Mouse (Mus musculus) gastrocnemius, postnatal 14 days (tissue): ENCODE results near the gene Rpl19. TPM values are rescaled to one million over a fixed set of nuclear protein-coding genes. Genes with fewer than 3 reads are reported as not detected.
A peak's percentile ranks its signal among the peaks of the same experiment; 100 is the strongest.

Experiments used
- DNase-seq: peaks from one replicate; pipeline ENCODE4 v3.0.0; 2021; ENCODE audit warnings: mixed read lengths
- intact Hi-C: fragments of 180-260 bp; cut with DNase I; formaldehyde crosslinking; loops from one replicate; pipeline ENCODE4 v1.15.1; 2025; ENCODE audit warnings: low total_unique reads
- total RNA-seq, 2 experiments: library from RNA; stranded (reverse); gene quantifications; 2 replicates each; pipeline ENCODE4 v1.2.3; 2021

The Rpl19 gene
- total RNA-seq, 2 experiments from 2014 or later: 628 to 686 TPM

DNA sequence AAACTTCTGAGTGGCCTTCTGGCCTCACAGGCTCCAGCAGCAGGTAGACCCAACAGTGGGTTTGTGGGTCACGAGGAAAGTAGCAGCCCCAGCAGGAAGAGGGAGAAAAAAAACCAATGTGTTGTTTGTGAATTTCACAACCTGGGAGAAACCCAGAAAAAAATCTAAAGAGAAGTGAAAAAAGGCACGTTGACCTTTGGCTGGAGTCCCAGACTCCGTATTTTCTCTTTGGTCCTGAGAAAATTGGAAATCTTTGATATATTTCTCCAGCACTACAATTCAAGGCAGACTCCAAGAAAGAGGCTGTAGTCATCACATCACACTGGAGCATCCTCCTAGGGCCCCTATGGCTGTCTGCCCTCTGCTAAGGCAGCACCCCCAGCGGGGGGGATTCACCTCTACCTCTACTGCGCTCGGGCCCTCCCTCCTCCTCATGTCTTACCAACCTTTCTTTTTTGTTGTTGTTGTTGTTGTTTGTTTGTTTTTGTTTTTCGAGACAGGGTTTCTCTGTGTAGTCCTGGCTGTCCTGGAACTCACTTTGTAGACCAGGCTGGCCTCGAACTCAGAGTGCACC lies 29.0 kb upstream of the Rpl19 start:
- intact Hi-C loops: no loop called here
- DNase-seq: no peak

DNA sequence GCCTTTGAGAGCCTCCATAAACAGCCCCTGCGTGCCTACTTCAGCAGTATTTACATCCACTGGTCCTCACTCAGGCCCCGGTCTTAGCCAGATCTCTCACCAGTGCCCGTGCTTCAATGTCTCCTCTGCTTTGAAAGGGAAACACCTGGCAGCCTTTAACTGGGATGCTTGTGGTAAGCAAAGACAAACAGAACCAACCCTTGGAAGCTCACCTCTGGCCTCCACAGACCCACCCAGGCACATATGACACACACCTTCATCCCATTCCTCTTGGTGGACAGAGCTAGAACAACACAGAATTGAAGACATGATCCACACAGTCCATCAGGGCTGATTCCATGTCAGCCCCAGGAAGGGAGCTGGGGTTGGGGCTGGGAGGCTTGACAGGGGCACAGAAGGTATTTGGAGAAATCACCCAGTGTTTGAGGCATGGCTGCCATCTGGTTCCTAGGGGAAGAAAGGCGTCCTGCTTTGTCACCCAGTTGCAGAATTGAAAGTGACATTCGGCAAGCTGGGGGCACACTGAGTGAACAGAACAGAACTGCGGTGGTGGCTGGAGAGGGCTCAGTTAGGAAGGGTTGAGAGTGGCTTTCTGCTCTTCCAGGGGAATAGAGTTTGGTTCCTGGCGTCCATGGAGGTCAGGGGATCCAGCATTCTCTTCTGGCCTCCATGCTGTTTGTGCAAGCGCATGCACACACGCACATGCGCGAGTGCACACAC lies 28.3 kb upstream of the Rpl19 start:
- intact Hi-C loops: no loop called here
- no peak for DNase-seq

DNA sequence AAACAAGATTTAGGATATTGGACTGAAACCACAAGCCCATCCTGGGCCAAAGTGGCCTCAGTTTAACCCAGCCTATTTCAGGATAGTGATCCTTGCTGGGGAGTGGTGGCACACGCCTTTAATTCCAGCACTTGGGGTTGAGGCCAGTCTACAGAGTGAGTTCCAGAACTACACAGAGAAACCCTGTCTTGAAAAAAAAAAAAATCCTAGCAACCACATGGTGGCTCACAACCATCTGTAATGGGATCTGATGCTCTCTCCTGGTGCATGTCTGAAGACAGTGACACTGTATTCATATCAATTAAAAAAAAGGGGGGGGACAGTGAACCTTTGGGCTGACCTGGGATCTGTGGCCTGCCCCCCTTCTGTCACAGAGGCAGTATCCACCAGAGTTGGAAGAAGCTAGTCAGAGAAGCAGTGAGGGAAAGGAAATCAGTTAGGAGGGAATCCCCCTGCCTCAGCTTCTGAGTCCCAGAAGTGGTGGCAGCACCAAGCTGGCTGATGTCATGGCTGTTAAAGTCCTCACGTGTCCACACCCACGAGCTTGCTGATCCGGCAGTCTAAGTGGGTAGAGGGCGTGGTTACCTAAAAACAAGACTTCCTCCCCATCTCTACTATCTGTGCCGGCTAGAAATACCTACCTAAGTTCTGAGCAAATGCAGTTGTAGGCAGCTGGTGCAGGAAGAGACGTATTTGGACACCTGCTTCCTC lies 27.5 kb upstream of the Rpl19 start:
- DNase-seq: no peak
- intact Hi-C loops: no loop called here

DNA sequence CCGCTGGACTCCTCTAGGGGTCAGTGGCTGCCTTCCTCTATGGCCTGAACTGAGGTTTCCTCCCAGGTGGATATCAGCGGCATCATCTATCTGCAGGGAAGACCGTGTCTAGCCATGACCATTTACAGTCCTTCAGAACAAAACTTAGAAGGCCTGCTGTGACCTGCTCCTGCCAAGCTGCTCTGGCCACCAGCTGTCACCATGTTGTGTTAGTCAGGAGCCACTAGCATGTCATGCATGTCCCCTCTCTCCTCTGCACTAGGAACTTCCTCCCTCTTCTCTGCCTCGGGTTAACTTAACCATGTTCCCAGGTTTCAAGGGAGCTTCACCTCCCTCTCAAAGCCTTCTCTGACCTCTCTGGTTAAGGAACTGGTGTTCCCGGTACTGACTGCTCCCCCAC lies 26.8 kb upstream of the Rpl19 start:
- intact Hi-C loops: no loop called here
- DNase-seq: no peak

DNA sequence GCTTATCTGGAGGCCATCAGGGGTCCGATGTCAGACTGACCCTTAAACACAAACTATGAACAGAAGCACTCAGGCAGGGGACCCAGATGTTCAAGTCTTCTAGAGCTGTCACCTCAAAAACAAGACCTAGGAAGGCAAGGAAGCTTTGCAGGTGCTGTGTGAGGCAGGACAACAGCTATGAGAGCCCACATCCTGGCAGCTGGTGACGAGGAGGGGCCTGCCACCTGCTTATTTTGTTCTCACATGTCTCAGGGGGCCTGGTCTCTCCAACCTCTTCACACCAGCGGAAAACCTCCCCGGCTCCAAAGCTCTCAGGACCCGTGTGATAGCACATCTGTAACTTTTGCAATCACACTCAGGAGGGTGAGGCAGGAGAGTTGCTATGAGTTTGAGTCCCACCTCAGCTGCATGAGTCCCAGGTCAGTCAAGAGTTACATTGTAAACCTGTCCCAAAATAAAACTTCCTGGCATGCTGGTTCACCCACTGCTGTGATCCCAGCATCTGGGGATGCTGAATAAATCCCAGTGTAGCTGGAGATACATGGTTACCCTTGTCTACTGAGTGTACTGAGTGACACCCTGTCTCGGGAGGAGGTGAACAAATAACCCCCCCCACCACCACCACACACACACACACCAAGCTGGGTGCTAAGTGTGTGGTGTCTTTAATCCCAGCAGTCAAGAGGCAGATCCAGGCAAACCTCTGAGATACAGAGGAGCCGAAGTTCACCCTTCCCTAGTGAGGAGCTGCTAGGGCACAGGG lies 26.0 kb upstream of the Rpl19 start:
- intact Hi-C loops: no loop called here
- no peak for DNase-seq

DNA sequence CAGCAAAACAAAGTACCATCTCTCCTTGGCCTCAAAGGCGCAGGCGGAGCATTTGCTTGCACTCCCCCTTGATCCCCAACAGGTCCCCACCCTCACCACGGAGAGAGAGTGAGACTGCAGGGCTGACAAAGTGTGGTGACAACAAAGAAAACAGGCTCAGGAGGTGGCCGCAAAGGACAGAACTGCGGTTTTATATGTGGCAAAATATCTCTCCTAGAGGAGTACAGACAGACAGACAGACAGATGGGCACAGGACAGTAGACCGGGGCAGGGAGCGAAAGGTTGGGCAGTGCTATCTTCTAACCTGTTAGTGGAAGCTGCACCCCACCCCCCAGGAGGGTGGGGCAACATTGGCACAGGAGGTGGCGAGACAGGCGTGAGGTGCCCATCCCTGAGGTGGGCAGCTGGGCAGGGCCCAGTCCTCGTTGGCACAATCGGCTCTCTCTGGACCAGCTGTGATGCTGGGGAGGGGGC lies 25.1 kb upstream of the Rpl19 start:
- no peak for DNase-seq
- intact Hi-C loops: no loop called here

DNA sequence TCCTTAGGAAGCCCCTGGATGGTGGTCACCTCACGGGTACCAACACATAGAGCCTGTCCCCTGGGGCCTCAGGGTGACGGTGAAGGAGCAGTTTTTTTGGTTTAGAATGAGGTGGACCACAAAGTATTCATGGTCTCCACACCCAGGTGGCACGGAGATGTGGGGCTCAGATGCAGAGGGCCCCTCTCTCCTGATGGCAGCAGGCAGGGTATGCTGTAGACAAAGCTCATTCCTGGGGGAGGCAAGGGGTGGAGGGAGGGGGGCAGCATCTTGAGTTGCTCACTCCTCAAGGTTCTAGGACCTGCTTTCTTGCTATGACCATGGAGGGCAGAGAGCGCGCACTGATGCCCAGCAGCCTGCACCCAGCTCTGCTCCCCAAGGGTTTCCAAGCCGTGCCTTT lies 24.5 kb upstream of the Rpl19 start:
- no peak for DNase-seq
- intact Hi-C loops: no loop called here

DNA sequence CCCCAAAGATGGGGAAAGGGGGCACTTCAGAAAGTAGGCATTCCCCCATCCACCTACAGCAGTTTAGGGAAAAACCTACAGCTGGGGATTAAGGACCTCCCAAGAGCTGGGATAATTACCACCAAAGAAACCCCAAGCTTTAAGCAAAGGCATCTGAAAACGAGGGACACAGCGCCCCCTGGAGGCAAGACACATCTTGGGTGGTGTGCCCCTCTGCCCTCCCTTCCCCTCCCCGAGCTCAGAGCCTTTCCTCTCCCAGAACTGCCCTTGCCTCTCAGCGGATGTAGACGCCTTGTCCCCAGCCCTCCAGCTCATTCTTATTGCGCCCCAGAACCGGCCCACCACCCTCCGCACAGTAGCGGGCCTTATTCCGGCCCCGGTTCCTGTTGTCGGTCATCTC lies 23.9 kb upstream of the Rpl19 start:
- DNase-seq: peak; percentile 84
- intact Hi-C loops: no loop called here

DNA sequence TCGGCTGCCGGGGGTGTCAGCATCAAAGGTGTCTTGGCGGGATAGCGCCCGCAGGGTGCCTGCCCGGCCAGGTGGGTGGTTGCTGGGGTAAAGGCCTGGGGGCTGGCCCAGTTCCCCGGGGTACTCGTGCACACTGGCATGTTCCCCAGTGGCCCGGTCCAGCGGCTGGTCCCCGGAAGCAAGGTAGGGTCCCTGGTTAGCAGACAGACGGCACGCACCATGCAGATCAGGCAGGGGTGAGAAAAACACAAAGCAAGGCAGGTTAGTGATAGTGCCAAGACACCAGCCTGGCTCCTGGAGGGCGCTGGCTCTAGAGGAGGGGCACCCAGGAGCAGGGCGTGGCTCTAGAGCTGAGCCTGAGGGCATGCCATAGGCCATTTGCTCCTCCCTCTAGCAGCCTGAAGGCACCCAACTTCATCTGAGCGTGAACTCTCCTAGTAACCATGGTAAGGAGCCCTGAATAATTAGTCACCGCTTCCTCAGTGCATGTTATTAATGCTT lies 23.3 kb upstream of the Rpl19 start:
- intact Hi-C loops: no loop called here
- DNase-seq: no peak

DNA sequence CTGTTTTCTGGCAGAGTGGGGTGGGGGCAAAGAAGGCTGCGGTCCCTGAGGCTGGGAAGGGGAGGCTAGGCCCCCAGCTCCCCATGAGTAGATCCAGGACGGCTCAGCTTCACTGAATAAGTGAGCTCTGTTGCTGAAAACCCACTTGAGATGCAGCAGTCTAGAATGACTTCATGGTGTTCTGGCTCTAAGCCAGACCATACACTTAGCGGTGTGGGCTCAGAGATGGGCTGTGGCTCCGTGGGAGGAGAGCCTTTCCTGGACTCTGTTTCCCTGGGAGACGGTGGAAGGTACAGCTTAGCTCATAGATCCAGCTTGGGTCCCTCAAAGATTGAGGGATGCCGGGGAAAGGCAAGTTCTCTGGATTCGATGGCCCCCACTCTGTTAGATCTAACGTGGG lies 22.3 kb upstream of the Rpl19 start:
- DNase-seq: no peak

DNA sequence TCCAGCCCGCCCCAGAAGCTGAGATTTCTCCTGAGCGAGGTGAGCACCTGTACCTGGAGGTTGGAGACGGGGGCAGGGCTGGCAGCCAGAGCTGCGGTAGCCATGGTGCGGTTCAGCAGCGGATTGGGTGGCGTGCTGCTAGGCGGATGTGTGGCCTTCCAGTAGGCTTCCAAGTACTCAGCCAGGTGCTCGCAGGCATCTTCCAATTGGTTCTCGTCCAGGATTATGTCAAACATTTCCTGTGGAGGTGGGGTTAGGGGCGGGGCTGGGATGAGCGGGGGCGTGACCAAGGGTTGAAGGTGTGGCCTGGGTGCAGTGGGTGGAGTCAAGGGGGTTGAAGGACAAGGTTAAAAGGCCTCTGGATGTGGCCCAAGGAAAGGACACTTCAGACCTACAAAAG lies 21.4 kb upstream of the Rpl19 start:
- intact Hi-C loops: no loop called here
- no peak for DNase-seq

More for the DNA sequence above, 22.3 kb upstream of the Rpl19 start:
- intact Hi-C loops: no loop called here

DNA sequence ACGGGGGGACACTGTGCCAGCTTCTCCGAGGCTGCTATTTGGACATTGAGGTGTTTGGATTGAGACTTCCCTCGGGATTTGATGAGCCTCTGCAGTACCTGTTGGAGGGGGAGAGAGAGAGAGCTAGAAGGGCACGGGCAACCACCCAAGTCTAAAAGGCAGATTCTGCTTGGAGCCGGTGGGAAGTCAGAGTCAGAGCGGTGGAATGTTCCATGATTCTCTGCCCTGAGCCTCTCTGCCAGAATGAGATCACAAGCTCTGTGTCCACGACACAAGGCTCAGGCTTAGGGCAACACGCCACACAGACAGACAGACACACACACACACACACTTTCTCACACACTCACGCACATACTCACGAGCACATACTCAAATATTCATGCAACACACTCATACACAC lies 20.8 kb upstream of the Rpl19 start:
- intact Hi-C loops: no loop called here
- DNase-seq: peak; percentile 70

DNA sequence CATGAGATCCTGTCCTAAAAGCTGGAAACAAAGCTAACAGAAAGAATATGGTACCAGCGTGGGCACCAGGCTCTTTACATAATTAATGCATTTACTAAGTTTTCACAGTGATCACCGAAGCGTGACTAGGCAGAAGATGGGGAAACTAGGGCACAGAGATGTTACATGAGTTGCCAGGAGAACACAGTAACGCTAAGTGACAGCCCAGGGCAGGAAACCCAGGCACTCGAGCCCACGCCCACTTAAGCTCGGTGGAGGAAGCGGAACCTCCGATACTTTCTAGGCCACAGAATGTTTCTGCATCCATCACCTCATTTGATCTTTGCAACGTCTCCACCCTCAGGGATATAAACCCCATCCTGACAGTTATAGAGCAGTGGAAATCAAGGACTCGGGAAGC lies 18.4 kb upstream of the Rpl19 start:
- DNase-seq: no peak
- intact Hi-C loops: no loop called here

DNA sequence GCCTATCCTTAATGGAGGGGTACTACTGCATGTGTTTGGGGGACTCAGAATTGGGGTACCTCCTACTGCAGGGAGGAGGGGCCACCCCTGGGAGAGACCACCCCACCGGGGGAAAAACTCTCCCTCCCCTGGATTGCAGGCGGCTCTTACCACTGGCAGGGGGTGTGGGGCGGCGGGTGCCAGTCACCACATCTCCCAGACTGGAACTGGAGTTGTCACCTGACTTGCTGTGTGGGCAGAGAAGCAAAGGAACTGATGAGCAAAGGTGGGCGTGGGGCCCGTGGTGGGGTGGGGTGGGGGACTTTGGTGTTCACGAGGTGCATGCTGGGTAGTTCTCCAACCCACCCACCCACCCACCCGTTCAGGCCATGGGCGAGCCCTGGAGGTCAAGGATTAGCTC lies 14.8 kb upstream of the Rpl19 start:
- no peak for DNase-seq
- intact Hi-C loops: no loop called here

DNA sequence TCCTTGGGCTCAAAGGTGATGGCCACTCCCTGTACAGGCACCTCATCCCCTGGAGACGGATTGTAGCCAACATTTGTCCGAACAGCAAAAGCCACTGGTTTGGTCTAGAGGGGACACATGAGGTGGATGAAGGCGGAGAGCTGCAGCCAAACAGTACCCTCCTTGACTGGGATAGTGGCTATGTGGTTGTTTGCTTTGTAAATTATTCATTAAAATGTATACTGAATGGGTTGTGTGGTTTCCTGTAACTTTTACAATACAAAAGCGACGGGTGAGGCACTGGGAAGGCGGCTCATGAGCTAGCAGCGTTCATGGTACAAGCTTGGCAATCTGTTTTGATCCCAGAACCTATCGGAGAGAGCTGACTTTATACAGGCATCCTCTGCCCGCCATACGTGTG lies 13.7 kb upstream of the Rpl19 start:
- DNase-seq: no peak
- intact Hi-C loops: no loop called here

DNA sequence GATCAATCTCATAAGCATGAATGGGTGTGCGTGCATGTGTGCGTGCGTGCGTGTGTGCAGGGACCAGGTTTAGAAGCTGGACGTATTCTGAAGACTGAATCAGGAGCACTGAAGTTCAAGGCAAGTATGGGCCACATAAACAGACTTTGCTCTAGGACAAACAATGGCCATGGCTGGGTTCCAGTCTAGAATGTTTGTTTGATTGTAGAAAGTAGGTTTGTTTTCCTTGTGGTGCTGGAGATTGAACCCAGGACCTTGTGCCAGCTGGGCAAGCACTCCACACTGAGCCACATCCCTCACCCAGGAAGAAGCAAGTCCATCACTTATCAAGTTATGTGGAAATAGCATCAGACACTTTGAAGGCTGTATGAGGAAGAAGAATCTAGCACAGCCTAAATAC lies 10.3 kb upstream of the Rpl19 start:
- no peak for DNase-seq
- intact Hi-C loops: no loop called here

DNA sequence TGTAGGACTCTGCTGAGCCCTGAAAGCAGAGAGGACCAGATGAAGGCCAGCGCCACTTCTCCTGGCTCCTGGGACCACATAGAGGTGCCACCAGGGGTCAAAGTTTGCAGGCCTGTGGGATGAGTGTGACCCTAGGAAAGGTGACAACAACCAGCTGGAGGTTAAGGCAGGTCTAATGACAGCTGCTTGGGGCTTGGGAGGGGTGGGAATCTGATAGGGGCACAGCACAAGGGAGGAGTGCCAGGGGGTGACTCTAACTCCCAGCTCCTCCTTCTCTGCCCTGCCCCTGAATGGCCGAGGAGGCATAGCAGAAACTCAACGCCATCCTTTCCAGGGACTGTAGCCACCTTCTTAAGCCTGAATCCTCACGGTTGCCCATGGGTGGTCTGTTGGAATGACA lies 9.7 kb upstream of the Rpl19 start:
- peak; percentile 65 for DNase-seq

DNA sequence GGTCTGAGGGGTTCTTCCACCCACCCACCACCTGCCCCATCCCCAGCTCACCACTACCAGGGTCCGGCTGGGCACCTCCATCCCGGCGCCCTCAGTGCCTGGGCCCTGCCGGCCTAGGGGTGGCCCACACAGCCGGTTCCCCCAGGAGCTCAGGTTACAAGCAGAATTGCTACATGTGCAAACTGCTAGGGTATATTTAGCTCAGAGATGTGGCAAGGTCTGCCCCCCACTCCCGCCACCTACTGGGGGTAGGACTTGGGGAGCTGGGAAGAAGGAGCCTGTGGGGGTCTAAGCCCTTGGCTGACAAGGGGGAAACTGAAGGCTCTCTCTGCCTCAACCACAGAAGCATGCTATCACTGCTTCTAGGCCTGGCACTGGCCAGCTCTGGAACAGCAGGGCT lies 8.3 kb upstream of the Rpl19 start:
- peak; percentile 55 for DNase-seq
- intact Hi-C loops: no loop called here

More for the DNA sequence above, 9.7 kb upstream of the Rpl19 start:
- intact Hi-C loops: no loop called here

DNA sequence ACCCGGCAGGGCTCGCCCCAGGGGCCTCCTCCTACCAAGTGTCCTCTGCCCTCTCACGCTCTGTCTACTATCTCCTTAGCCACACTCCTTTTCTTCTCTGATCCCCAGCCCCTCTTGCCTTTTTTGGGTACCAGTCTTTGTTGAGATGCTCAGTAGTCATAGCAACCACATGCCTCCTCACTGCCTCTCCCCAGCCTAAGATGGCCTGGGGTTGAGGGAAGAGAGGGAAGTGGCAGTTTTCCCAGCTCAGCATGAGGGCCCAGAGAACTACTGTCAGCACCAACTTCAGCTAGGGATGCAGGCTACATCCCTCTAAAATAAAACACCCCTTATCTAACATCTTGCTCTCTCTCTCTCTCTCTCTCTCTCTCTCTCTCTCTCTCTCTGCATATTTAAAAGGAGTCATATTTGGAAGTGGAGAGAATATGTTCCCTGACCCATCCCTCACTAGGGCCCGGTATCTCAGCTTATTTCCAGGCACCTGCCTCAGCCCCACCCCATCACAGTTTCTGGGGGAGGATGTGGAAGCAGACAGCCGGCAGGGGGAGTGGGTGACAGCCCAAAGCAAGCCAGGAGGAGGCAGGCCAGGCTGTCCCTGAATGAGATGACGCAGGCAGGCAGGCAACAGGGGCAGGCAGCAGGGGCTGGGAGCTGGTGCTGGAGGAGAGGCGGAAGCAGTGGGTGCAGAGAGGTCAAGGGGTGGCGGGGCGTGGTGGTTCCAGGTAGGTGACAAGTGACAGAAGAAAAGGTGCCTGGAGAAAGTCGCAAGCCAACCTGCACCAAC lies 7.5 kb upstream of the Rpl19 start:
- DNase-seq: peak; percentile 40
- intact Hi-C loops: no loop called here
